Mouse (Mus musculus) heart, embryonic 15.5 days (tissue): ENCODE data around the gene Sipa1l3. TPM values are rescaled to one million over a fixed set of nuclear protein-coding genes. Genes with fewer than 3 reads are reported as not detected.

Experiments
- ATAC-seq: fragments of 200-750 bp; cut with Nextera tagmentation; replicated peaks from 2 replicates; pipeline ENCODE4 v1.8.0; 2017; ENCODE audit warnings: low read depth, moderate TSS enrichment; ENCODE audit not compliant: insufficient number of reproducible peaks, insufficient read depth, low FRiP score
- H3K27ac ChIP-seq: fragments of 300-500 bp; sonication (generic); 2 replicates; pipeline ENCODE4 v1.5.1; 2015; ENCODE audit warnings: mild to moderate bottlenecking, inconsistent platforms
- H3K27me3 ChIP-seq: fragments of 300-500 bp; sonication (generic); 2 replicates; pipeline ENCODE4 v1.6.1; 2015; ENCODE audit warnings: inconsistent platforms
- H3K36me3 ChIP-seq: fragments of 300-500 bp; sonication (generic); 2 replicates; pipeline ENCODE4 v1.6.1; 2015; ENCODE audit warnings: mild to moderate bottlenecking, inconsistent platforms
- H3K4me1 ChIP-seq: fragments of 300-500 bp; sonication (generic); replicated peaks from 2 replicates; pipeline ENCODE4 v1.6.1; 2015; ENCODE audit warnings: inconsistent platforms
- H3K4me2 ChIP-seq: fragments of 300-500 bp; sonication (generic); 2 replicates; pipeline ENCODE4 v1.6.1; 2015; ENCODE audit warnings: inconsistent platforms, mild to moderate bottlenecking, moderate library complexity
- H3K4me3 ChIP-seq: fragments of 300-500 bp; sonication (generic); 2 replicates; pipeline ENCODE4 v1.5.1; 2015; ENCODE audit warnings: mild to moderate bottlenecking, inconsistent platforms
- H3K9ac ChIP-seq: fragments of 300-500 bp; sonication (generic); 2 replicates; pipeline ENCODE4 v1.6.1; 2015; ENCODE audit warnings: mild to moderate bottlenecking, inconsistent platforms
- H3K9me3 ChIP-seq: fragments of 300-500 bp; sonication (generic); replicated peaks from 2 replicates; pipeline ENCODE4 v1.6.1; 2016; ENCODE audit warnings: inconsistent platforms
- WGBS: fragments of 180-500 bp; shearing (Covaris S2); methylation state at CpG from one replicate; pipeline ENCODE4 v1.1.7; 2015; ENCODE audit warnings: mixed read lengths; 5-methylcytosine and 5-hydroxymethylcytosine counted together
- polyA plus RNA-seq: library from polyadenylated mRNA; unstranded; fragments of >200 nt; fragmentation: Nextera tagmentation; extraction: Ambion mirVana; gene quantifications from 2 replicates; pipeline ENCODE4 v1.2.1, GENCODE M21; 2015

The Sipa1l3 gene
- polyA plus RNA-seq, 1 experiment from 2014 or later, result 2.2 TPM

GRCm38 (mm10) chr7:29475005-29475404 is 43.4 kb downstream of the Sipa1l3 start:
- no peak for ATAC-seq
- H3K4me1 ChIP-seq, result peaks cover 3% of the 10 kb centered on the region; the same call in 1 of the 2 replicates
- H3K9me3 ChIP-seq, result no peaks in the 10 kb centered on the region
- H3K36me3 ChIP-seq, result no peaks in the 10 kb centered on the region
- H3K27me3 ChIP-seq, result peaks cover 94% of the 10 kb centered on the region
- no peak overlapping the region for H3K4me2 ChIP-seq
- no peak overlapping the region for H3K27ac ChIP-seq
- H3K4me3 ChIP-seq, result no peak overlapping the region
- H3K9ac ChIP-seq, result no peak overlapping the region
- WGBS, result 83% methylated on average over 7 of the region's 7 CpGs

GRCm38 (mm10) chr7:29471309-29471708 is 47.1 kb downstream of the Sipa1l3 start:
- no peak overlapping the region for H3K9ac ChIP-seq
- no peaks in the 10 kb centered on the region for H3K36me3 ChIP-seq
- peaks cover 99% of the 10 kb centered on the region for H3K27me3 ChIP-seq
- no peak overlapping the region for H3K27ac ChIP-seq
- no peaks in the 10 kb centered on the region for H3K9me3 ChIP-seq
- WGBS, result 64% methylated on average over 7 of the region's 7 CpGs
- no peak overlapping the region for H3K4me3 ChIP-seq
- H3K4me2 ChIP-seq, result no peak overlapping the region
- H3K4me1 ChIP-seq, result peaks cover 3% of the 10 kb centered on the region; the same call in 1 of the 2 replicates
- ATAC-seq, result no peak

GRCm38 (mm10) chr7:29469602-29470344 is 48.7 kb downstream of the Sipa1l3 start:
- H3K36me3 ChIP-seq, result no peaks in the 10 kb centered on the region
- no peak overlapping the region for H3K27ac ChIP-seq
- H3K4me3 ChIP-seq, result no peak overlapping the region
- peaks cover 99% of the 10 kb centered on the region for H3K27me3 ChIP-seq
- WGBS, result 62% methylated on average over 7 of the region's 7 CpGs
- no peak overlapping the region for H3K4me2 ChIP-seq
- no peak overlapping the region for H3K9ac ChIP-seq
- ATAC-seq, result no peak
- H3K9me3 ChIP-seq, result no peaks in the 10 kb centered on the region
- peaks cover 3% of the 10 kb centered on the region; the same call in 1 of the 2 replicates for H3K4me1 ChIP-seq

- H3K4me3 ChIP-seq, result no peak overlapping the region
- no peak for ATAC-seq
- peaks cover 3% of the 10 kb centered on the region; the same call in 1 of the 2 replicates for H3K4me1 ChIP-seq
- no peaks in the 10 kb centered on the region for H3K36me3 ChIP-seq
- no peak overlapping the region for H3K27ac ChIP-seq
- no peak overlapping the region for H3K9ac ChIP-seq
- WGBS, result 81% methylated on average over 5 of the region's 5 CpGs
- no peaks in the 10 kb centered on the region for H3K9me3 ChIP-seq
- H3K4me2 ChIP-seq, result no peak overlapping the region
- H3K27me3 ChIP-seq, result peaks cover 99% of the 10 kb centered on the region
Measured at GRCm38 (mm10) chr7:29468593-29468992, 49.8 kb downstream of the Sipa1l3 start.

DNA sequence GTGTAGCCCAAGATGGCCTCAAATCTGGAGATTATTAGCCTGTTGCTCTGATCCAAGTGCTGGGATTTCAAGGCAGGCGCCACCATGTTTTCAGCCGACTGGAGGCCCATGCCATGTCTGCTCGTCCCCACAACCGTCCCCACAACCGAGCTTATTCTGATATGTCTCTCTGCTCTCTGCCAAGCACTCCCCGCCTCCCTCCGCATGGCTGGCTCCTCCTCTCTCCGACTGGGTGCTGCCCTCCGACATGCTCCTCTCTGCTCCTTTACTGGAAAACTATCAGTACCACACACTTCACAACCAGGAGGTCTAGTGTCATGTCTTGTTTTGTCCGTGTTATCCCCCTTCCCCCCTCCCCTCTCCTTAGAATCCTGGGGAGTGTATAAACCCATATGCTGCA is 51.9 kb downstream of the Sipa1l3 start:
- H3K9me3 ChIP-seq, result no peaks in the 10 kb centered on the region
- H3K4me2 ChIP-seq, result no peak overlapping the region
- H3K4me3 ChIP-seq, result no peak overlapping the region
- H3K36me3 ChIP-seq, result no peaks in the 10 kb centered on the region
- no peak overlapping the region for H3K9ac ChIP-seq
- H3K27me3 ChIP-seq, result peaks cover 97% of the 10 kb centered on the region
- peaks cover 9% of the 10 kb centered on the region for H3K4me1 ChIP-seq
- 64% methylated on average over 10 of the region's 10 CpGs for WGBS
- H3K27ac ChIP-seq, result no peak overlapping the region
- no peak for ATAC-seq

DNA sequence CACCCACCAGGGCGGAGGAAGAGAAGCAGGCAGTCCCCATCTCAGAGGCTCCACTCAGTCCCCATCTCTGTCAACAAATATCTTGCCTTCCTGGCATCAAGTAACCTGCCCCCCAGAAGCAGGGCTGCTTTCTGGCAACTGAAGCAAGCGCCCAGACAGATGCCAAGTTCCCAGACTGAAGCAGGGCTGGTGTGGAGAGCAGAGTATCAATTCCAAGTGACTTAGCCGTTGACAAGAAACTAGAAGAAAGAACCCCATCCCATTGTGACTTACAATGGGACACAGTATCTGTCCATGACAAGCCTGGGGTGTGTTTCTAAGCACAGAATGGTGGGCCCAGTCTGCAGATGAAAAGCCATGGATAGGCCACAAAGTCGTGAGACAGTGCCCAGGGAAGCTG is 52.7 kb downstream of the Sipa1l3 start:
- no peaks in the 10 kb centered on the region for H3K36me3 ChIP-seq
- H3K4me1 ChIP-seq, result peaks cover 15% of the 10 kb centered on the region
- H3K27me3 ChIP-seq, result peaks cover 94% of the 10 kb centered on the region
- no peak for ATAC-seq
- no peak overlapping the region for H3K4me2 ChIP-seq
- H3K9ac ChIP-seq, result no peak overlapping the region
- H3K4me3 ChIP-seq, result no peak overlapping the region
- H3K27ac ChIP-seq, result no peak overlapping the region
- WGBS, result 81% methylated on average over 4 of the region's 4 CpGs
- no peaks in the 10 kb centered on the region for H3K9me3 ChIP-seq

GRCm38 (mm10) chr7:29462820-29463219 is 55.6 kb downstream of the Sipa1l3 start:
- Histone ChIP-seq H3K36me3 (no peaks in the 10 kb centered on the region), H3K4me1 (peaks cover 15% of the 10 kb centered on the region), H3K4me3 (no peak overlapping the region), H3K4me2 (no peak overlapping the region), H3K27me3 (peaks cover 94% of the 10 kb centered on the region), H3K9me3 (no peaks in the 10 kb centered on the region), H3K9ac (no peak overlapping the region), H3K27ac (no peak overlapping the region)
- WGBS, result 86% methylated on average over 3 of the region's 3 CpGs
- no peak for ATAC-seq

DNA sequence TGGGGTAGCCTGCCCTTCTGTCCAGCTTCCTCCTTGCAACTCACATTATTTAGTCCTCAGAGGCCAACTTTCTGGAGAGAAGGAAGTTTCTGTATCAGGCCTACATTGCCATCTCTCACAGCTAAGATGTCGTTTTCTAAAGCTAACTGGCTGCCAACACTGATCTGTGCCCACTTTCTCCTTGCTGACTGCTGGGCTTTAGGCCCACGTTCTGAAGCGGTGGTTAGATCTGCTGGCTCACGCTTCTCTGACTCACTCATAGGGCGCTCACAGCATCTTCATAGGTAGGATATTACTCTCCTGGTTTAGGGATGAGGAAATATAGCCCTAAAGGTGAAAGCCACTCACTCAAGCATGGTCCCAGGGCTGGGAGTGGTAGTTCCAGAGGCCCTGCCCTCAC is 56.3 kb downstream of the Sipa1l3 start:
- Histone ChIP-seq H3K27ac (no peak overlapping the region), H3K36me3 (no peaks in the 10 kb centered on the region)

DNA sequence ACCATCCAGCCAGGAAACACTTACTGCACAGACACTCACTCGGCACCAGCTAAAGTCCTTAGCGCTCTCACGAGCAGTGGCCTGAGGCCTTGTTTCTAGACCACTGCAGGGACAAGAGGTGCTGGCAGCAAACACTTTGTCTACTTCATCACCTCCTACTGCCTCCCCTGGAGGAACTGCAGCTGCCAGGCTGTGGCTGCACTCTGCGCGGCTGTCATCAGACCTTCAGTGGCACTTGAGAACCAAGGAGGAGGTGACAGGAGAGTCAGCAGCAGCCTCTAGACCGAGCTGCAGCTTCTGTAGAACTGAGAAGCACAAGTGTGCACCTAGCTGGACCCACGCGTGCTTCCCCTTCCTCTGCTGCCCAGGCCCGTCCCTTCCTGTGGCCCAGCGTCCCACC is 56.9 kb downstream of the Sipa1l3 start:
- Histone ChIP-seq H3K9ac (no peak overlapping the region), H3K4me3 (no peak overlapping the region), H3K9me3 (no peaks in the 10 kb centered on the region), H3K27ac (peak overlapping the region; percentile 7; the same call in 1 of the 2 replicates), H3K27me3 (peaks cover 94% of the 10 kb centered on the region), H3K4me1 (peaks cover 15% of the 10 kb centered on the region), H3K36me3 (no peaks in the 10 kb centered on the region), H3K4me2 (no peak overlapping the region)
- ATAC-seq, result peak; percentile 75
- 25% methylated on average over 10 of the region's 10 CpGs for WGBS

More for the DNA sequence above, 56.3 kb downstream of the Sipa1l3 start:
- no peaks in the 10 kb centered on the region for H3K9me3 ChIP-seq
- 67% methylated on average over 5 of the region's 5 CpGs for WGBS
- peaks cover 94% of the 10 kb centered on the region for H3K27me3 ChIP-seq
- no peak overlapping the region for H3K4me2 ChIP-seq
- no peak overlapping the region for H3K9ac ChIP-seq
- no peak overlapping the region for H3K4me3 ChIP-seq
- no peak for ATAC-seq
- peaks cover 15% of the 10 kb centered on the region for H3K4me1 ChIP-seq

GRCm38 (mm10) chr7:29458889-29459740 is 59.3 kb downstream of the Sipa1l3 start:
- no peaks in the 10 kb centered on the region for H3K36me3 ChIP-seq
- H3K4me2 ChIP-seq, result no peak overlapping the region
- WGBS, result 79% methylated on average over 14 of the region's 14 CpGs
- H3K27ac ChIP-seq, result no peak overlapping the region
- peaks cover 15% of the 10 kb centered on the region for H3K4me1 ChIP-seq
- peaks cover 92% of the 10 kb centered on the region for H3K27me3 ChIP-seq
- H3K9me3 ChIP-seq, result no peaks in the 10 kb centered on the region
- no peak overlapping the region for H3K9ac ChIP-seq
- ATAC-seq, result no peak
- no peak overlapping the region for H3K4me3 ChIP-seq

- H3K4me1 ChIP-seq, result peaks cover 21% of the 10 kb centered on the region
- WGBS, result 57% methylated on average over 6 of the region's 6 CpGs
- H3K27me3 ChIP-seq, result peaks cover 92% of the 10 kb centered on the region
- no peaks in the 10 kb centered on the region for H3K36me3 ChIP-seq
- no peak overlapping the region for H3K9ac ChIP-seq
- H3K9me3 ChIP-seq, result no peaks in the 10 kb centered on the region
- H3K27ac ChIP-seq, result no peak overlapping the region
- ATAC-seq, result no peak
- no peak overlapping the region for H3K4me3 ChIP-seq
- no peak overlapping the region for H3K4me2 ChIP-seq
Measured at GRCm38 (mm10) chr7:29457772-29458171, 60.7 kb downstream of the Sipa1l3 start.
